ENCODE assay signal across 8 mouse cellular contexts in genomic region chr17:46110402-46111289, GRCm38 (mm10). TPM values are rescaled to one million over a fixed set of nuclear protein-coding genes. Genes with fewer than 3 reads are reported as not detected.
A peak's percentile ranks its signal among the peaks of the same experiment; 100 is the strongest.
DNase-seq lines count a peak whose midpoint lies in the region; ATAC-seq lines count a peak whose summit lies in the region.

Gene Mrps18a, plus strand, starts transcription at chr17:46110986.

- peaks cover 12% of the 10 kb centered on the region for H3K36me3 ChIP-seq in forebrain, embryonic 10.5 days (replicated peaks)
- no peaks in the 10 kb centered on the region for H3K36me3 ChIP-seq in heart, embryonic 15.5 days
- H3K36me3 ChIP-seq in liver, embryonic 15.5 days (replicated peaks), result no peaks in the 10 kb centered on the region
- no peaks in the 10 kb centered on the region for H3K36me3 ChIP-seq in neural tube, embryonic 12.5 days

- H3K27me3 ChIP-seq in forebrain, embryonic 10.5 days (ENCODE audit: poor library complexity, severe bottlenecking), result peaks cover 9% of the 10 kb centered on the region
- peaks cover 13% of the 10 kb centered on the region for H3K27me3 ChIP-seq in heart, embryonic 15.5 days
- H3K27me3 ChIP-seq in liver, embryonic 15.5 days, result peaks cover 23% of the 10 kb centered on the region
- H3K27me3 ChIP-seq in neural tube, embryonic 12.5 days (replicated peaks), result peaks cover 4% of the 10 kb centered on the region; the same call in 1 of the 2 replicates

- H3K4me2 ChIP-seq in heart, embryonic 15.5 days, result peak within 1 kb of the TSS; percentile 88
- peak within 1 kb of the TSS; percentile 91 for H3K4me2 ChIP-seq in liver, embryonic 15.5 days
- H3K4me2 ChIP-seq in neural tube, embryonic 12.5 days (replicated peaks), result peak within 1 kb of the TSS; percentile 87

- peak; percentile 62 for DNase-seq in c-Kit-negative CD71-positive TER-119-positive erythroid progenitor cells, embryonic 14.5 days (ENCODE audit: low read depth, low spot score)
- DNase-seq in forebrain, embryonic 10.5 days (ENCODE audit: extremely low spot score, low spot score), result peak; percentile 84
- DNase-seq in kidney, postnatal 36 days, result peak; percentile 83 to 92
- peak; percentile 78 for DNase-seq in telencephalon, adult 2 months (ENCODE audit: low read depth, low spot score)

- peak; percentile 100 for ATAC-seq in CD4-positive, CD25-positive, alpha-beta regulatory T cell, adult 4 months
- ATAC-seq in heart, embryonic 15.5 days (replicated peaks; ENCODE audit: insufficient number of reproducible peaks, insufficient read depth, low FRiP score, low read depth), result peak; percentile 85
- ATAC-seq in liver, embryonic 15.5 days (ENCODE audit: insufficient read depth), result peak; percentile 79
- ATAC-seq in neural tube, embryonic 12.5 days (ENCODE audit: low FRiP score, low read depth), result peak; percentile 94

- 6% methylated on average over 38 of the region's 38 CpGs for WGBS in forebrain, embryonic 10.5 days
- 4% methylated on average over 38 of the region's 38 CpGs for WGBS in heart, embryonic 15.5 days
- WGBS in liver, embryonic 15.5 days (ENCODE audit: insufficient replicate concordance), result 4% methylated on average over 38 of the region's 38 CpGs
- 6% methylated on average over 38 of the region's 38 CpGs for WGBS in neural tube, embryonic 12.5 days

- H3K9me3 ChIP-seq in forebrain, embryonic 10.5 days, result no peaks in the 10 kb centered on the region
- no peaks in the 10 kb centered on the region for H3K9me3 ChIP-seq in heart, embryonic 15.5 days (replicated peaks)
- no peaks in the 10 kb centered on the region for H3K9me3 ChIP-seq in liver, embryonic 15.5 days (replicated peaks)
- no peaks in the 10 kb centered on the region for H3K9me3 ChIP-seq in neural tube, embryonic 12.5 days

- peak within 1 kb of the TSS; percentile 72 for H3K9ac ChIP-seq in heart, embryonic 15.5 days
- peak within 1 kb of the TSS; percentile 68 for H3K9ac ChIP-seq in liver, embryonic 15.5 days
- peak within 1 kb of the TSS; percentile 72 for H3K9ac ChIP-seq in neural tube, embryonic 12.5 days

- peak within 1 kb of the TSS; percentile 79 for H3K4me3 ChIP-seq in forebrain, embryonic 10.5 days
- H3K4me3 ChIP-seq in heart, embryonic 15.5 days, result peak within 1 kb of the TSS; percentile 84
- peak within 1 kb of the TSS; percentile 75 for H3K4me3 ChIP-seq in liver, embryonic 15.5 days (replicated peaks)
- peak within 1 kb of the TSS; percentile 61 for H3K4me3 ChIP-seq in neural tube, embryonic 12.5 days

- peak within 1 kb of the TSS; percentile 87 for H3K27ac ChIP-seq in forebrain, embryonic 10.5 days
- H3K27ac ChIP-seq in heart, embryonic 15.5 days, result peak within 1 kb of the TSS; percentile 69
- peak within 1 kb of the TSS; percentile 64; the same call in 1 of the 2 replicates for H3K27ac ChIP-seq in liver, embryonic 15.5 days (replicated peaks)
- no peak within 1 kb of the TSS for H3K27ac ChIP-seq in neural tube, embryonic 12.5 days

- H3K4me1 ChIP-seq in forebrain, embryonic 10.5 days, result peaks cover 38% of the 10 kb centered on the region
- peaks cover 13% of the 10 kb centered on the region for H3K4me1 ChIP-seq in heart, embryonic 15.5 days (replicated peaks)
- peaks cover 21% of the 10 kb centered on the region for H3K4me1 ChIP-seq in liver, embryonic 15.5 days (replicated peaks)
- peaks cover 12% of the 10 kb centered on the region for H3K4me1 ChIP-seq in neural tube, embryonic 12.5 days

RNA-seq across cellular contexts. Expression of gene Mrps18a, which starts in this region (rescaled TPM):
- 100 to 1,000 TPM; 112 to 139 TPM for polyA plus RNA-seq in CD4-positive, CD25-positive, alpha-beta regulatory T cell, adult 4 months (2017; shearing (Covaris generic))
- 152 and 154 TPM in 2 replicates for polyA plus RNA-seq in forebrain, embryonic 10.5 days (2016; fragmentation: Nextera tagmentation; extraction: Ambion mirVana)
- polyA plus RNA-seq in heart, embryonic 15.5 days (2015; fragmentation: Nextera tagmentation; extraction: Ambion mirVana), result 118 and 121 TPM in 2 replicates
- 60.7 and 64.6 TPM in 2 replicates for polyA plus RNA-seq in liver, embryonic 15.5 days (2015; fragmentation: Nextera tagmentation; extraction: Ambion mirVana)
- polyA plus RNA-seq in neural tube, embryonic 12.5 days (2016; fragmentation: Nextera tagmentation; extraction: Ambion mirVana), result 125 and 132 TPM in 2 replicates
